Mouse (Mus musculus): ENCODE measurements around the gene Itch. TPM values are rescaled to one million over a fixed set of nuclear protein-coding genes. Genes with fewer than 3 reads are reported as not detected.

Gene Itch
- total RNA-seq, 2 experiments from 2014 or later, result 44.8 to 48.0 TPM

Other genes starting within 250 kb of the Itch start
- gene Eif2s2, start 240.6 kb upstream of the Itch start, total RNA-seq (2021), result 100 to 1,000 TPM; 117 to 152 TPM
- 1 to 10 TPM; 2.1 to 6.0 TPM for gene Gm14226, start 115.2 kb upstream of the Itch start, total RNA-seq (2021)
- 10 to 100 TPM; 30.9 to 36.0 TPM for gene Ahcy, start 59.0 kb upstream of the Itch start, total RNA-seq (2021)
- gene Dynlrb1, start 103.0 kb downstream of the Itch start, total RNA-seq (2021), result 100 to 1,000 TPM; 276 to 369 TPM
- 100 to 1,000 TPM; 390 to 903 TPM for gene Map1lc3a, start 142.8 kb downstream of the Itch start, total RNA-seq (2021)
- 10 to 100 TPM; 29.9 to 33.4 TPM for gene Pigu, start 223.9 kb downstream of the Itch start, total RNA-seq (2021)
- gene Trp53inp2, start 247.6 kb downstream of the Itch start, total RNA-seq (2021), result 100 to 1,000 TPM; 293 to 384 TPM